Mouse (Mus musculus) lung, adult 2 months (tissue): ENCODE measurements around the gene Tas2r136.

Source experiments
- CTCF ChIP-seq: fragments of 200-500 bp; IDR thresholded peaks from 2 replicates; pipeline ENCODE4 v1.5.1; 2011; ENCODE audit warnings: mild to moderate bottlenecking, low read length, control low read depth; ENCODE audit not compliant: insufficient read depth
- POLR2A ChIP-seq: fragments of 200-500 bp; IDR thresholded peaks from 2 replicates; pipeline ENCODE4 v1.6.1; 2011; ENCODE audit warnings: low read depth, mild to moderate bottlenecking, control low read depth, low read length, borderline replicate concordance; ENCODE audit errors: extremely low read depth

- no peak for TF ChIP-seq POLR2A
- no peak for TF ChIP-seq CTCF
Measured at GRCm38 (mm10) chr6:132754430-132754829, 23.5 kb downstream of the Tas2r136 start, which contains the start of gene Tas2r124.
